Mouse (Mus musculus) myocyte (in vitro differentiated cells): Measurements from ENCODE around the gene Ogg1. TPM values are rescaled to one million over a fixed set of nuclear protein-coding genes. Genes with fewer than 3 reads are reported as not detected.

Source experiments
- H3K27me3 ChIP-seq: one replicate; pipeline ENCODE4 v1.6.1; 2011; ENCODE audit not compliant: control insufficient read depth, insufficient read depth, insufficient read length
- H3K36me3 ChIP-seq: one replicate; pipeline ENCODE4 v1.6.1; 2011; ENCODE audit not compliant: control insufficient read depth, insufficient read depth
- H3K4me2 ChIP-seq: one replicate; pipeline ENCODE4 v1.6.1; 2011; ENCODE audit warnings: low read depth, control low read depth
- H3K4me3 ChIP-seq: one replicate; pipeline ENCODE4 v1.5.1; 2011; ENCODE audit warnings: mild to moderate bottlenecking, control low read depth, moderate library complexity
- H3K79me2 ChIP-seq: one replicate; pipeline ENCODE4 v1.6.1; 2011; ENCODE audit not compliant: control insufficient read depth, insufficient read depth
- H3ac ChIP-seq: one replicate; pipeline ENCODE4 v1.6.1; 2011; ENCODE audit not compliant: control insufficient read depth, insufficient read length
- CEBPB ChIP-seq: IDR thresholded peaks from 2 replicates; pipeline ENCODE4 v1.6.1; 2011; ENCODE audit warnings: mild to moderate bottlenecking, moderate library complexity; ENCODE audit not compliant: poor library complexity, insufficient read depth, severe bottlenecking
- E2F4 ChIP-seq: IDR thresholded peaks from one replicate; pipeline ENCODE4 v1.6.1; 2011; ENCODE audit warnings: mild to moderate bottlenecking, control low read depth, moderate library complexity; ENCODE audit not compliant: insufficient read depth
- MAX ChIP-seq: IDR thresholded peaks from one replicate; pipeline ENCODE4 v1.6.1; 2011; ENCODE audit warnings: low read depth, mild to moderate bottlenecking, control low read depth
- MYOD1 ChIP-seq, 3 experiments: IDR thresholded peaks; one replicate each; pipeline ENCODE4 v1.6.1; 2011; ENCODE audit warnings: control low read depth in 2 of 3, low read depth in 2 of 3, mild to moderate bottlenecking in 2 of 3, moderate library complexity in 1 of 3; ENCODE audit not compliant: insufficient read length in 2 of 3, control insufficient read depth in 1 of 3
- MYOG ChIP-seq, 3 experiments: IDR thresholded peaks; one replicate each; pipeline ENCODE4 v1.6.1; 2011; ENCODE audit warnings: control low read depth in 2 of 3, low read depth in 2 of 3, mild to moderate bottlenecking in 2 of 3; ENCODE audit not compliant: insufficient read length in 2 of 3, control insufficient read depth in 1 of 3, insufficient read depth in 1 of 3
- POLR2A ChIP-seq: IDR thresholded peaks from one replicate; pipeline ENCODE4 v1.6.1; 2011; ENCODE audit warnings: low read depth, mild to moderate bottlenecking, control low read depth, moderate library complexity; ENCODE audit not compliant: insufficient read length
- POLR2AphosphoS2 ChIP-seq: IDR thresholded peaks from one replicate; pipeline ENCODE4 v1.6.1; 2011; ENCODE audit warnings: low read depth, control low read depth; ENCODE audit not compliant: insufficient read length
- REST ChIP-seq: IDR thresholded peaks from one replicate; pipeline ENCODE4 v1.6.1; 2011; ENCODE audit warnings: mild to moderate bottlenecking, control low read depth, moderate library complexity; ENCODE audit not compliant: insufficient read depth, insufficient read length
- SRF ChIP-seq: IDR thresholded peaks from one replicate; pipeline ENCODE4 v1.6.1; 2011; ENCODE audit warnings: low read depth; ENCODE audit not compliant: control insufficient read depth, insufficient read length
- TCF12 ChIP-seq: IDR thresholded peaks from one replicate; pipeline ENCODE4 v1.6.1; 2011; ENCODE audit warnings: mild to moderate bottlenecking, control low read depth; ENCODE audit not compliant: poor library complexity, insufficient read depth, severe bottlenecking
- TCF3 ChIP-seq: IDR thresholded peaks from one replicate; pipeline ENCODE4 v1.6.1; 2011; ENCODE audit warnings: low read depth, control low read depth; ENCODE audit not compliant: insufficient read length
- USF1 ChIP-seq: IDR thresholded peaks from one replicate; pipeline ENCODE4 v1.6.1; 2011; ENCODE audit warnings: low read depth, mild to moderate bottlenecking, control low read depth, moderate library complexity
- polyA plus RNA-seq: library from polyadenylated mRNA; unstranded; fragments of >200 nt; fragmentation: generic; extraction: Trizol; gene quantifications from one replicate; pipeline ENCODE4 v1.2.1, GENCODE M21; 2012; ENCODE audit warnings: missing spikeins

The Ogg1 gene
- polyA plus RNA-seq, 1 experiment = 11.8 TPM

DNA sequence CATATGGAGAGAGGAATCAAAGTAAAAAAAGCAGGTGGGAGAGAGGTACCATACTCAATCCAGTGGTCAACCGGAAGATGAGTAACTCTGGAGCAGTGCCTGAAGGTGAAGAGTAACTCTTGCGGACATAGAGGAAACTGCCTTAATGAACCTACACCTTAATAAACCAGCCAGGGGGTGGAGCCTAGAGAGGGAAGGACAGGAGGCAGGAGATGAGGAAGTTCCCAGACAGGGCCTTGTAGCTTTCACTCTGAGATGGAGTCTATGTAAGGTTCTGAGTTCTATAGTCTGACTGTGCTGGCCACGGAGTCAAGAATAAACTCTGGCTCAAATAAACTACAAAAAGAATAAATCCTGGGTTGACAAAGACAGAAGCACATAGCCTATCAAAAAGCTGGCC is 41.8 kb upstream of the Ogg1 start:
- TF ChIP-seq MAX (no peak), TCF12 (no peak), MYOG (IDR thresholded peaks at IDR 0.05; ENCODE audit: control insufficient read depth in 1 of 3, insufficient read depth in 1 of 3, insufficient read length in 2 of 3, low read depth in 2 of 3) (no peak), MYOD1 (IDR thresholded peaks at IDR 0.05; ENCODE audit: control insufficient read depth in 1 of 3, insufficient read length in 2 of 3, low read depth in 2 of 3) (no peak), POLR2AphosphoS2 (no peak), POLR2A (no peak), E2F4 (no peak), TCF3 (no peak), REST (no peak), SRF (no peak), CEBPB (no peak), USF1 (no peak)
- peaks cover 28% of the 10 kb centered on the region for H3K27me3 ChIP-seq

DNA sequence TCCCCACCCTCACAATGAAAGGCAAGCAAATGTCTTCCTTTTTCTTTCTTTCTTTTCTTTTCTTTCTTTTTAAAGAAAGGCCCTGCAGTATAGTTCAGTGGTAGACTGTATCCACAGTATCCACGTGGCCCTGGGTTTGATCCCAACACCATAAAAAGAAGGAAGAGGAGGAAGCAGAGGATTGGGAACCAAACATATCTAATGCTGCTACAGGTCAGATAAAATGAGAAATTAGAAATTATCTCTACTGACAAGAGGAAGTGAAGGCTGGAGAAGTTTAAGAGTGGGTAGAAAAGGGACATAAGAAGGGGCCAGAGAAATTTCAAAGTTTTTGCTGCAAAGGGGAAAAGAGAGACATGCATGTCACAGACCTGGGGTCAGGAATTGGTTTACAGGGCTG is 40.5 kb upstream of the Ogg1 start:
- Histone ChIP-seq H3K79me2 (no peaks in the 10 kb centered on the region), H3ac (no peak overlapping the region), H3K4me2 (no peak overlapping the region), H3K27me3 (peaks cover 28% of the 10 kb centered on the region), H3K36me3 (no peaks in the 10 kb centered on the region), H3K4me3 (no peak overlapping the region)
- TF ChIP-seq CEBPB (no peak), POLR2AphosphoS2 (no peak), MAX (no peak), SRF (no peak), E2F4 (no peak), REST (no peak), POLR2A (no peak), MYOG (IDR thresholded peaks at IDR 0.05; ENCODE audit: control insufficient read depth in 1 of 3, insufficient read depth in 1 of 3, insufficient read length in 2 of 3, low read depth in 2 of 3) (no peak), USF1 (no peak), TCF12 (no peak)

More for the DNA sequence above, 41.8 kb upstream of the Ogg1 start:
- no peak overlapping the region for H3K4me2 ChIP-seq
- H3K36me3 ChIP-seq = no peaks in the 10 kb centered on the region
- no peaks in the 10 kb centered on the region for H3K79me2 ChIP-seq
- no peak overlapping the region for H3ac ChIP-seq
- H3K4me3 ChIP-seq = no peak overlapping the region

DNA sequence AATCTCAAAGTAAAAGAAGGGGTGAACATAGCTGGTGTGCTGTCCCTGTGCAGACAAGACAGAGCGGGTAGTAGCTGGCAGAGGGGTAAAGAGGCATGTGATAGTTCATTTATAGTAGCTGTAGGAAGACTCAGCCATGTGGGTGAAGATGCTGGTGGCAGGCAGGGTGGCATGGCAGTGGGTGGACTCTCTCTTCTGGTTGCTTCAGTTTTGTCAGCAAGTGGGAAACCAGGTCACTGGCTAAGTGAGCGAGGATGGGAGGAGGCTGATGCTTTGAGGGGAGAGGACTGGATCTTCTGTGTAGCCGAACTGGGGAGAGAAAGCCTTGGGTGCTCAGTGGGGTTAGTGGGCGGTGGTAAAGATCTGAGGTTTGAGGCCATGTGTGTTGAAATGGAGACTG is 39.5 kb upstream of the Ogg1 start:
- Histone ChIP-seq H3K4me2 (no peak overlapping the region), H3K4me3 (no peak overlapping the region), H3K27me3 (peaks cover 25% of the 10 kb centered on the region), H3K79me2 (no peaks in the 10 kb centered on the region), H3ac (no peak overlapping the region), H3K36me3 (no peaks in the 10 kb centered on the region)
- TF ChIP-seq E2F4 = no peak
- TF ChIP-seq REST = no peak
- TF ChIP-seq POLR2A = no peak
- no peak for TF ChIP-seq USF1
- no peak for TF ChIP-seq MAX
- TF ChIP-seq MYOD1 (IDR thresholded peaks at IDR 0.05; ENCODE audit: control insufficient read depth in 1 of 3, insufficient read length in 2 of 3, low read depth in 2 of 3) = no peak
- TF ChIP-seq TCF12 = no peak
- no peak for TF ChIP-seq MYOG (IDR thresholded peaks at IDR 0.05; ENCODE audit: control insufficient read depth in 1 of 3, insufficient read depth in 1 of 3, insufficient read length in 2 of 3, low read depth in 2 of 3)
- no peak for TF ChIP-seq SRF

DNA sequence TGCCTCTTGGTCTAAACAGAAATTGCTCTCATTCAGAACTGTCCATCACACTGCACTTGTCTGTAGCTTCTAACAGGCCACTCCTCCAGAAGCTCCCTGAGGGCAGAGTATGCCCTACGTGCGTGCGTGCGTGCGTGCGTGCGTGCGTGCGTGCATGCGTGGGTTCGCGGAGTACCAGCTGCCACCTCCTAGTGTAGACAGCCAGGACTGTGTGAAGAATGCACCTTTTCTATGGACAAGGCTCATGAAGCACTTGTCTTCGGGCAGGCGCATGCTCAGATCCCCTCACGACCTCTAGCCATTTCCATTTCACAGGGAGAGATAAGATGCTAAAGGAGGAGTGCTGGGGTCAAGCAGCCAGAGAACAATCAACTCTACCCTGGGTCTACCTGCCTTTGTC is 37.4 kb upstream of the Ogg1 start:
- no peak overlapping the region for H3K4me3 ChIP-seq
- H3ac ChIP-seq = no peak overlapping the region
- no peaks in the 10 kb centered on the region for H3K79me2 ChIP-seq
- H3K36me3 ChIP-seq = no peaks in the 10 kb centered on the region
- H3K27me3 ChIP-seq = peaks cover 4% of the 10 kb centered on the region
- TF ChIP-seq TCF12 (no peak), POLR2AphosphoS2 (no peak), POLR2A (no peak), MYOG (IDR thresholded peaks at IDR 0.05; ENCODE audit: control insufficient read depth in 1 of 3, insufficient read depth in 1 of 3, insufficient read length in 2 of 3, low read depth in 2 of 3) (no peak)
- H3K4me2 ChIP-seq = no peak overlapping the region

DNA sequence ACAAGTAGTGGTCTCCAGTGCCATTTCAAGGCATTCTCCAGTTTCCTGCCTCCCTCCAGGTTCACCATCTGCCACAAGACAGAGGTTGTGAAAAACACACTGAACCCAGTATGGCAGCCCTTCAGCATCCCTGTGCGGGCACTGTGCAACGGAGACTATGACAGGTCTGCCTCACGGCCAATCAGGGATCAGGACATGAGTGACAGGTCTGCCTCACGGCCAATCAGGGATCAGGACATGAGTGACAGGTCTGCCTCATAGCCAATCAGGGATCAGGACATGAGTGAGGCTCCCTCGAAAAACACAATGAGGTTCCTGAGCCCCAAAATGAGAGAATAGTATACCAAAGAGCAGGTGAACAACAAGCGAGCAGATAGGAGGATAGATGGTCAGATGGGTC is 36.4 kb upstream of the Ogg1 start:
- Histone ChIP-seq H3K79me2 (no peaks in the 10 kb centered on the region), H3ac (no peak overlapping the region), H3K4me3 (no peak overlapping the region), H3K27me3 (no peaks in the 10 kb centered on the region), H3K36me3 (no peaks in the 10 kb centered on the region), H3K4me2 (no peak overlapping the region)
- no peak for TF ChIP-seq TCF12
- no peak for TF ChIP-seq CEBPB
- no peak for TF ChIP-seq REST
- TF ChIP-seq SRF = no peak
- TF ChIP-seq E2F4 = no peak
- no peak for TF ChIP-seq TCF3
- no peak for TF ChIP-seq POLR2A
- no peak for TF ChIP-seq MAX
- TF ChIP-seq POLR2AphosphoS2 = no peak
- TF ChIP-seq USF1 = no peak
- TF ChIP-seq MYOD1 (IDR thresholded peaks at IDR 0.05; ENCODE audit: control insufficient read depth in 1 of 3, insufficient read length in 2 of 3, low read depth in 2 of 3) = no peak
